Mouse (Mus musculus) liver, adult 2 months (tissue): ENCODE data around the gene Spen.
"Not testable (repeated sequence)": the region's sequence is repeated elsewhere in the genome, so short reads cannot be mapped to it uniquely, and the experiment has no call there.

Experiments used
- CTCF ChIP-seq: fragments of 200-500 bp; IDR thresholded peaks from 2 replicates; pipeline ENCODE4 v1.5.1; 2011; ENCODE audit warnings: low read depth, low read length, control low read depth
- POLR2A ChIP-seq: fragments of 200-500 bp; IDR thresholded peaks from 2 replicates; pipeline ENCODE4 v1.6.1; 2011; ENCODE audit warnings: low read length, control low read depth; ENCODE audit not compliant: insufficient read depth; ENCODE audit errors: extremely low read depth

DNA sequence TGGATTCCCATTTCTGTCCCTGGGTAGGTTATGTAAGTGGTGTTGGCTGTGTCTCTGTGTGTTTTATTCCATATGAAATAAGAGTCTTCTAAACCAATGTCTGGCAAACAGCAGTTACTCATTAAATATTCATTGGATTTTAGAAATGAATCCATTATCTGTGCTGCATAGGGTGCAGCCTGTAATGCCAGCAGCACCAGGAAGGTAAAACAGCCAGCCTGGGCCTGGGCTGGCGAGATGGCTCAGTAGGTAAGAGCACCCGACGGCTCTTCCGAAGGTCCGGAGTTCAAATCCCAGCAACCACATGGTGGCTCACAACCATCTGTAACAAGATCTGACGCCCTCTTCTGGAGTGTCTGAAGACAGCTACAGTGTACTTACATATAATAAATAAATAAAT is 17.8 kb upstream of the Spen start:
- not testable (repeated sequence) for TF ChIP-seq CTCF, POLR2A
